Mouse (Mus musculus) ovary, postnatal 36 days (tissue): ENCODE results near the gene Pla2g5.

ENCODE experiments used
- DNase-seq: peaks from one replicate; pipeline ENCODE4 v3.0.0; 2022; ENCODE audit warnings: low spot score, mixed read lengths

Pla2g5 gene

DNA sequence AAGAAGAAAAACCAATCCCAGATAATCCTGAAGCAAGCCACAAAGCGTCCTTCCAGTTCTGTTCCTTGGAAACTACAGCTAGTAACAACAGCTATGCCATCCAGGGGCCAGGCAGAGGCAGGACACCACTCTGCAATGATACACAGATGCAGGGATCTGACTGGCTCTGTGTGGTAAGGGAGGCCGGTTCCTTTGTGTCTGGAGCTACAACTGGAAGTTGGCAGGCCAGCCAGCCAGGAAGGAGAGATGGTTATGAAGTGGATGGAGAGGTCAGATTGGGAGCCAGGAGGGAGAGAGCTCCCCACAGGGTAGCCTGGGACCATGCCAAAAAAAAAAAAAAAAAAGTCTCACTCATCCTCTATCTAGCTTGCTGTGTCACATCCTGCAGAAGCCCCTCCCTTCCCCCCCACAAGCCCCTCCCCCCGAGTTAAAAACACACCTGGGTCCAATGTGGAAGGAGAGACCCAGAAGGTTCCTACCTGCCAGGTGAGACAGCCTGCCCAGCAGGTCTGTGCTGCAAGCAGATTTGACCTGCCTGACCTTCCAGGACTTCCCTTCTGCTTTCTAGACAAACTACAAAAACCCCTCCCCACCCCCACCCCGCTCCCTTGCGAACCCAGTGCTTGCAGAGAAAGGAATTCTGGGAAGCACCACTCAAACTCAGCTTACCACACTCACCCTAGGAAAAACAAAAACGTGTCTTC is 66.6 kb downstream of the Pla2g5 start:
- DNase-seq: no peak

DNA sequence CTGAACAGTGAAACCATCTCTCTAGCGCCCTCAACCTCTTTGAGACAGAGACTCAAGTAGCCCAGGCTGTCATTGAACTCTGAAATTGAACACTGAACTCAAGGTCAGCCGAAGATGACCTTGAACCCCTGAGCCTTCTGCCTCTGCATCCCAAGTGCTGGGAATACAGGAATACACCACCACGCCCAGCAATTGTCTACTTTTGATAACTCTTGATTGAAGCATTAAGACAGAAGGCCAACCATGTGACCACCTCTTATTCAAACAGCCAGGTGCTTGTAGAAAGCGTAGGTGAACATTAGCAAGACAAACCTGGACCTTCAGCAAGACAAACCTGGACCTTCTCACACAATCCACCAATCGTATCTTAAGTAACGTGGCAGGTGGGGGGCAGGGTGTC is 68.9 kb downstream of the Pla2g5 start:
- no peak for DNase-seq

DNA sequence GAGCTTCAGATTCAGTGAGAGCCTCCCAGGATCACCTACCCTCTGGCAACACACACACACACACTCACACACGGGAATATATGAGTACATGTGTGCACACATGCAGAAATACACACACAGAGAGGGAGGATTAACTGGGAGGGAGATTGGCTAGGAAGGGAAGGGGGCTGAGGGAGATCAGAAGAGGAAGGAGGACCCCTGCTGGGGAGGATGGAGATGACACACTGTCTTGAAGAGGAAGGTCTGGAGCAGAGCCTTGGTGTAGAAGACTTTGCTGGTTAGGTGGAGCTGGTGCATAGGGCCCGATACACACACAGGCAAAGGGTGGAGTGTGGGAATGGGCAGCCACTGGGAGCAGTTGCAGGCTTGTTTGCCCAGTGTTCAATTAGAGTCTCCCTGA is 70.0 kb downstream of the Pla2g5 start:
- peak; percentile 46 for DNase-seq

GRCm38 (mm10) chr4:138792599-138792998 is 70.7 kb downstream of the Pla2g5 start:
- no peak for DNase-seq

DNA sequence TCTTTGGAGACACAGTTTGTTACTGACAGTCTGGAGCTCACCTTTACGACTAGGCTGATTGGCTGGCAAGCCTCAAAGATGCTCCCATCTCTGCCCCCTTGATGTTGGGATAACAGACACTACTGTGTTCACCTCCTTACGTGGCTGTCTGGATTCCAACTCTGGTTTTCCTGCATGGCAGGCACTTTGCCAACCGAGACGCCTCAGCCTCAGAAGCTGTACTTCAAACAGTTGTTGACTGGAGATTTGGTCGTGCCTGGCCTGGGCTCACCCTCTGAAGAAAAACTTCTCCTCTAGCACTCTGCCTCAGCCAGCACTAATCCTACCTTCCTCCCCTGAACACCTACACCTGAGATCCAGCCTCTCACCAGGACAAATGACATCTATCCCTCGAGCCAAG is 71.8 kb downstream of the Pla2g5 start:
- no peak for DNase-seq

DNA sequence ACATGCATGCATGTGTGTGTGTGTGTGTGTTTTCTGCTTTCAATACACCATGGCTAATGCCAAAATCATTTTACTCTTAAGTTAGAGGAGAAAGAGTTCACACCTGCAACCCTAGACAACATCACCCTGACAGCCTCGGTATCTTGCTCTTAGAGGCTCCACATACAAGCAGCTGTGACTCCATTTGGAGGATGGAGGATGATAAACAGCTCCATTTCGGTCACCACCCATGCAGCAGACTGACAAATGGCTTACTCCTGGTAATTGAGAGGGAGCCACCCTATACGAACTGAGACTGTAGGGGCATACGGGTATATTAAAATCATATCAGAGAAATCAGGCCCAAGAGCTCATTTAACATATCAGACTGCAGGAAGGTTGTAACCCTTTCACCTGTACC is 74.9 kb downstream of the Pla2g5 start:
- no peak for DNase-seq

GRCm38 (mm10) chr4:138786141-138786540 is 77.1 kb downstream of the Pla2g5 start:
- no peak for DNase-seq

DNA sequence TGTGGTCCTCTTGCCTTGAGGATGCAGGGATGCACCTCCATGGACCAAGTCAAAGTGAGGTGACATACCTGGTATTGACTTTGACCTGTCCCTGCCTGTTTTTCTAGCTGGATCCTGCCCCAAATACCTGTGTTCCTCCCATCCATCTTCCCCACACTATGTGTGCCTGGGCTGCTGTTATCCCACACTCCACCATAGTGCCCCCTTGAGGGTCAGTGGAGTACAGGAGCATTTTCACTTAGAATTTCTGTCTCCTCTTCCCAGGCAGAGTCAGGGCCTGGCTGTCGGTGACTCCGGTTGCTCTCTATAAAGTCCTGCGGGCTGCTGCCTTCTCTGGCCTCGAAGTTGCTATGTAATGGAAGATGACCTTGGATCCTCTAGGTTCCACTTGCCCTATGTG is 77.6 kb downstream of the Pla2g5 start:
- no peak for DNase-seq

DNA sequence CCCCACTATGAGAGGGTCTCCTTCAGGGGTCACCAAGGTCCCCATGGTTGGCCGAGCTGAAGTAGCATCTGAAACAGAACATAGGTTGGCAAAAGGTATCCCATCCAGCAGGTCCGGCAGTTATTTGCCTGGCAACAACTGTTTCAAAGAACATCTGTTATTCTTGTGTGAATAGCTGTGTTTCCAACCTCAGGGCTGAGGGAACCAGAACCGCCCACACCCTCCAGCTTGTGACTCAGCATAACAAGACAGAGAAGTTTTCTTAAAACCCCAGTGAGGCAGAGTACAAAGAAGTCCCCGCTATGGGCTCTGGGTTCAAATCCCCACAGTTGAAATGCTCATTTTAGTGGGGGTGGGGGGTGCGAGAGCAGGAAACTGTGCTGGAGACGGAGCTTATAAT is 81.2 kb downstream of the Pla2g5 start:
- no peak for DNase-seq

GRCm38 (mm10) chr4:138780300-138780699 is 83.0 kb downstream of the Pla2g5 start:
- DNase-seq: no peak

DNA sequence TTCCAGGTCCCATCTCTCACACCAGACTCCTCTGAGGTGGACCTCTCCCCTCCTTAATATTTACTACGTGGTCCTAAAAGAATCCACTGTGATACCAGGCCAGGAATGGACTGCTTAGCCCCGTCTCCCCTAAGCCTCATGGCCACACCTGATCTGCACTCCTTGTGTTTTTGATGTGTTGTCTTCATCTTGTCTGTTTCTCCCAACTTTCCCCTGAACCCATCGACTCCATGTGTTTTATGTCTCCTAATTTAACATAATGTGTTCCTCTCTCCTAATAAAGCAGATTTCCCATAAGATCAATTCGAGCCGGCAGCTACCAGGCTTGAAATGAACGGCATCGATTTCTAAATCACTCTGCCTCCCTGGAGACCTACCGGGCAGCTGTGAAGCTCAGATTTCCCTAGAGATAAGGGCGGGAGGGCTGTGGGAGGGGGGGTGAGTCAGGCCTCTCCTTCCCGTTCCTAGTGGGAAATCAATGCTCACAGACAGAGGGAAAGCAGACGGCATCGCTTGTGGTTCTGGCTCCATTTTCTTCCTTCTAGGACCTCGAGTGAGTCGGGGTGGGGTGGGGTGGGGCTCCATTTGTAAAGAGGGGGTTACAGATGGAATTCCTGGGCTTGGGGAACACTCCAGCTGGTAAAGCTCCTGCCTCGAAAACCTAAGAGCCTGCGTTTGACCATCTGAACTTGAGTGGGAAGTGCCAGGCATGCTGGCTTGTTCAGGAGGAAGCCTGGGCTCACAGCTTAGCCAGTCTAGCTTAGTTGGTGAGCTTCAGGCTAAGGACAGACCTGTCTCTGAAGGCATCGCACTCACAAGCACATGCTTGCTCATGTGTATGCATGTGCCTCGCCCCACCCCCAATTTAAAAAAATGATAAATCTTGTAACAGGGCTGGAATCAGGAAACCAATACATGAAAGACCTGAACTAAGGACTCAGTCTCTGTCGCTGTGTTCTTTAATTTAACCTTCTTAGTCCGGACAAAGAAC is 85.6 kb downstream of the Pla2g5 start:
- DNase-seq: no peak

- DNase-seq: no peak
These were observed 87.8 kb downstream of the Pla2g5 start, which contains the start of gene Pla2g2d for GRCm38 (mm10) chr4:138775435-138775834. Pla2g2d (plus strand) TSS chr4:138775735.

GRCm38 (mm10) chr4:138772386-138772785 is 90.9 kb downstream of the Pla2g5 start:
- no peak for DNase-seq

- DNase-seq: no peak
These were observed 91.3 kb downstream of the Pla2g5 start for GRCm38 (mm10) chr4:138771970-138772369.

DNA sequence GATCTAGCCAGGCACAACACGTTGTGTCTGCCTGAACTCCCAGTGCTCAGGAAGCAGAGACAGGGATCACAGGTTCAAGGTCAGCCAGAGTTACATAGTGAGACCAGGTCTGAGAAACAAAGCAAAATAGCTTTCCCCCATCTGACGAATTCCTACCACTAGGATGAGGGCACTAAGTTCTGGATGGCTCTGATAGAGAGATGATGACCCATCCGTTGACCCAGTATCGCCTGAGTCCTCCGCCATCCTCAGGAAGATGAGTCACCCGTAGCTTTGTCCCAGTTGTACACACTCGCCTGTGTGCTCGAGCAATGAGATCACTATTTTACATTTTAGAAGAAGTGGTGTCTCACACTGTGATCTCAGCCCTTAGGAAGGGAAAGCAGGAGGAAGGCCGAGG is 101.0 kb downstream of the Pla2g5 start:
- DNase-seq: no peak

DNA sequence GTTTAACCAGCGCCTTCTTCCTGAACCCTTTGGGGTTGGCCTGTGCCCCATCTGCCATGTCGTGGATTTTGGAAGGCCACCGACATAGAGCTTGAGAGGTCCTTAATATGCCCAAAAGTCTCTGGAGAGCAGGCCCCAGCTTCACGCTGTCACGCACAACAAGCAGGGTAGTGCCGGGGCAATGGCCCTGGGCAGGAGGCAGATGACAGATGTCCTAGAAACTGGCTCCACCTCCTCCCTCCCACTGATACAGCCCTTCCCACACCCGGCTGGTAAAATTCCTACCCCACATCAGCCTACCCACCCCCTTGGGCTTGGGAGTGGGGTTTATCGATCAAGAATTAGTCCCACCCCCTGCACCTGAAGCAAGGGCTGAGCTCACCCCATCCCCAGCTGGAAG is 105.9 kb downstream of the Pla2g5 start, which contains the start of gene Pla2g2f:
Pla2g2f (minus strand) TSS at position 211 of the 400 bp plus-strand sequence.
- no peak for DNase-seq

GRCm38 (mm10) chr4:138755983-138756382 is 107.3 kb downstream of the Pla2g5 start:
- DNase-seq: no peak

DNA sequence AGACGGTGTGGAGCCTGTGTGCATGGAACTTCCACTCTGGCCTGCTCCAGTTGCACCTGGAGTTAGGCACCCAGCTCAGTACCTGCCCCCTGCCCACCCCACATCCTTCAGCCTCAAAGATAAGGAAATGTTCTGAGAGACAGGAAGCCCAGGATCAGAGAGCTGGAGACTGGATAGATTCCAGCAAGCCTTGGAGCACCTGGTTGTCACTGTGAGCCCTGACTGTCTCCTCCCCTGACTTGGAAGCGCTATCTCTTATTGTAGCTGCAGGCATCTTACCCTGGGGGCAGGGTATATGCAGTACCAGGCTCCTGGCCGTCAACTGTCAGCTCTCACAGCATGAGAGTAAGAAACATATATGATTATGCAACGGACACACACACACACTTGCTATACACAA is 107.8 kb downstream of the Pla2g5 start:
- DNase-seq: no peak

- no peak for DNase-seq
These were observed 108.8 kb downstream of the Pla2g5 start for GRCm38 (mm10) chr4:138754432-138754831.

DNA sequence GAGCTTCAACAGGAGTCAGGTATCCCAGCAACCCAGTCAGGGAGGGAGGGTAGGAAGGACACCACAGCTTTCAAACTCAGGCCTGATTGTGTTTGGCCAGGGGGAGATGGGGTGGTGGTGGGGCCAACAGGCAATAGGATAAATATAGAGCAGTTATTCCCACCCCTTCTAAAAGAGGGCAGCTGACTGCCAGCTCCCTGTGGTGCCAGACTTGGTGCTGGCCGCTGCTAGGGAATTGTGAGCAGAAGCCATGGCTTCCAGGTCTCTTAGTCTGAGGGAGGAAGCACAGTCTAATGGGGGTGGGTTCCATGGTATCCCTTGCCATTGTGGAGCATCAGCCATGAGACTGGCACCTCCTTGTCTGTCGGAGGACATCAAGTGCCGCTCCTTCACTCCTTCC is 109.7 kb downstream of the Pla2g5 start:
- DNase-seq: no peak

- DNase-seq: no peak
These were observed 110.7 kb downstream of the Pla2g5 start for GRCm38 (mm10) chr4:138752603-138753002.
